Mouse (Mus musculus) heart, postnatal 0 days (tissue): ENCODE measurements around the gene Cfap20. TPM values are rescaled to one million over a fixed set of nuclear protein-coding genes. Genes with fewer than 3 reads are reported as not detected.

Experiments
- ATAC-seq: fragments of 200-750 bp; cut with Nextera tagmentation; 2 replicates; pipeline ENCODE4 v1.8.0; 2017; ENCODE audit warnings: low read depth, moderate number of reproducible peaks, moderate library complexity; ENCODE audit not compliant: insufficient read depth
- DNase-seq: peaks from one replicate; pipeline ENCODE4 v3.0.0-alpha.2; 2016; ENCODE audit warnings: low spot score
- H3K27ac ChIP-seq: fragments of 300-500 bp; sonication (generic); 2 replicates; pipeline ENCODE4 v1.5.1; 2014; ENCODE audit warnings: low read depth, mild to moderate bottlenecking
- H3K27me3 ChIP-seq: fragments of 300-500 bp; sonication (generic); 2 replicates; pipeline ENCODE4 v1.6.1; 2014; ENCODE audit warnings: low read length, mixed read lengths; ENCODE audit not compliant: control insufficient read depth, insufficient read depth
- H3K36me3 ChIP-seq: fragments of 300-500 bp; sonication (generic); replicated peaks from 2 replicates; pipeline ENCODE4 v1.6.1; 2014; ENCODE audit warnings: low read length, mixed read lengths; ENCODE audit not compliant: control insufficient read depth, insufficient read depth
- H3K4me1 ChIP-seq: fragments of 300-500 bp; sonication (generic); 2 replicates; pipeline ENCODE4 v1.6.1; 2014; ENCODE audit warnings: antibody characterized with exemption; ENCODE audit not compliant: control insufficient read depth, insufficient read depth
- H3K4me2 ChIP-seq: fragments of 300-500 bp; sonication (generic); 2 replicates; pipeline ENCODE4 v1.6.1; 2014; ENCODE audit warnings: low read depth, mild to moderate bottlenecking, low read length, moderate library complexity
- H3K4me3 ChIP-seq: fragments of 300-500 bp; sonication (generic); 2 replicates; pipeline ENCODE4 v1.5.1; 2014; ENCODE audit warnings: low read depth, low read length
- H3K9ac ChIP-seq: fragments of 300-500 bp; sonication (generic); replicated peaks from 2 replicates; pipeline ENCODE4 v1.6.1; 2014; ENCODE audit warnings: low read depth, low read length, mixed read lengths
- H3K9me3 ChIP-seq: fragments of 300-500 bp; sonication (generic); replicated peaks from 2 replicates; pipeline ENCODE4 v1.6.1; 2016; ENCODE audit warnings: low read length; ENCODE audit not compliant: control insufficient read depth
- CTCF ChIP-seq: IDR thresholded peaks from 2 replicates; pipeline ENCODE4 v1.5.1; 2016; ENCODE audit warnings: antibody characterized with exemption, control low read depth, low read depth
- EP300 ChIP-seq: IDR thresholded peaks from 2 replicates; pipeline ENCODE4 v1.6.1; 2016; ENCODE audit warnings: antibody characterized with exemption, low read depth
- WGBS: fragments of 180-500 bp; shearing (Covaris S2); extraction: QIAGEN DNeasy Blood & Tissue Kit; methylation state at CpG from one replicate; pipeline ENCODE4 v1.1.7; 2014; 5-methylcytosine and 5-hydroxymethylcytosine counted together
- polyA plus RNA-seq: library from polyadenylated mRNA; unstranded; fragments of >200 nt; fragmentation: Nextera tagmentation; extraction: Ambion mirVana; gene quantifications from 2 replicates; pipeline ENCODE4 v1.2.1, GENCODE M21; 2015
- total RNA-seq: library from RNA; depleted of rRNA; stranded (reverse); fragments of >200 nt; gene quantifications from 2 replicates; pipeline ENCODE4 v1.2.3, GENCODE M21; 2014; ENCODE audit warnings: low replicate concordance

Gene Cfap20
- total and polyA plus RNA-seq, 2 experiments from 2014 or later, result 93.8 to 112 TPM

DNA sequence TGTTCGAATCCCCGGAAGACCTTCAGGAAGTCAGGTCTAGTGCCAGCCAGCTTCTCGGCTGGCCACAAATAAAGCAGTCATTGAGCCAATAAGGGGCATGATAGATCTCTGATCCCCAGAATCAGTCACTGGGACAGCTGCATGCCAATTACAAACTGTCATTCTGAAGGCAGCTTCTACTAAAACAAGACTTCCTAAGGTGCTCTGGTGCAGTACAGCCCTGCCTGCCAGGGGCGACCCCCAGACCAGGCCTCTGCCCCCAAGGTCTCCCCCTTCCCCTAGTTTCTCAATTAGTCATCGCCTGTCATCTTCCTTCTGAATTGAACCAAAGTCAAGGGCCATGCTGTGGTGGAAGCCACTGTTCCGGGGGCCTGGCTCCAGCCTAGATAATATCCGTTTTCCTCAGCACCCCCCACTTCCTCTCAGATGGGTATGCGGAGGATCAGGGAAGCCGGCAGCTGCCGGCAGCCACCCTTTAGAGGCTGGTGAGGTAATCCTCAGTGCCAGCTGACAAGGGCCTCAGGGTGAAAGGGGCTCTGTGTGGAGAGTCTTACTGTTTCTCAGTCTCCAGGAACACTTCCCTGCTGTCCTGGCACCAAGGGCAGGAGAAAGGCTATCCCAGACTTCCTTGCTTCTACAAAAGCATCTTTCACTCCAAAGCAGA lies 23.2 kb downstream of the Cfap20 start:
- no peak overlapping the region for H3K9ac ChIP-seq
- ATAC-seq, result peak; percentile 49; the same call in 1 of the 2 replicates
- no peaks in the 10 kb centered on the region for H3K36me3 ChIP-seq
- no peaks in the 10 kb centered on the region for H3K9me3 ChIP-seq
- no peak for DNase-seq
- peaks cover 7% of the 10 kb centered on the region; the same call in 1 of the 2 replicates for H3K4me1 ChIP-seq
- WGBS, result 42% methylated on average over 10 of the region's 10 CpGs
- H3K4me2 ChIP-seq, result no peak overlapping the region
- H3K27ac ChIP-seq, result no peak overlapping the region
- no peak overlapping the region for H3K4me3 ChIP-seq
- H3K27me3 ChIP-seq, result no peaks in the 10 kb centered on the region
- no peak for TF ChIP-seq CTCF
- no peak for TF ChIP-seq EP300

DNA sequence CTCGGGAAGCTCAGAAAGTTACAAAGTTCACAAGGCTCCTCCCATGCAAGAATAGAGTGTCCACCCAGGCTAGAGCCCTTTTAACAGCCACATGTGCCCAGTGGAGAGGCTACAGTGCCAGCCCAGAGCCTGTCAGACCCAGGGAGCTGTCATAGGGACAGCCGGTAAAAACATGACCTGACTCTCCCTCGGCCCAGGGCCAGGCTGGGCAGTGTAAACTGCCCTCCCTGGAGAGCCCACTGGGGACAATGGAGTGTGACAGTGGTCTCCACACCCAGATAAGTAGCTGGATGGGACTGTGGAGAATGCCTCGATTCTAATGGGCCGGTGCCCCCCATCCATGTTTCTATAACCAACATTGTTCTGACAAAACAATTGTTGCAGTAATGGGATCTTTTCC lies 25.2 kb downstream of the Cfap20 start:
- no peak for TF ChIP-seq CTCF
- TF ChIP-seq EP300, result no peak
- H3K4me2 ChIP-seq, result no peak overlapping the region
- H3K36me3 ChIP-seq, result no peaks in the 10 kb centered on the region
- H3K27me3 ChIP-seq, result no peaks in the 10 kb centered on the region
- no peak overlapping the region for H3K9ac ChIP-seq
- H3K4me3 ChIP-seq, result no peak overlapping the region
- no peaks in the 10 kb centered on the region for H3K9me3 ChIP-seq
- ATAC-seq (peak; percentile 55), DNase-seq (no peak)
- 52% methylated on average over 5 of the region's 5 CpGs for WGBS
- no peak overlapping the region for H3K27ac ChIP-seq
- H3K4me1 ChIP-seq, result peaks cover 7% of the 10 kb centered on the region; the same call in 1 of the 2 replicates

- Histone ChIP-seq H3K36me3 (no peaks in the 10 kb centered on the region), H3K9me3 (0 out of 2 replicates have a peak, but pooled peaks cover 4% of the 10 kb centered on the region), H3K9ac (no peak overlapping the region), H3K4me3 (no peak overlapping the region), H3K4me1 (peaks cover 15% of the 10 kb centered on the region), H3K27me3 (no peaks in the 10 kb centered on the region), H3K4me2 (no peak overlapping the region), H3K27ac (no peak overlapping the region)
- DNase-seq, result no peak
- 79% methylated on average over 7 of the region's 7 CpGs for WGBS
- ATAC-seq, result no peak
- TF ChIP-seq CTCF, result no peak
Measured at GRCm38 (mm10) chr8:95401091-95401490, 33.6 kb downstream of the Cfap20 start.

GRCm38 (mm10) chr8:95399131-95399530 lies 35.5 kb downstream of the Cfap20 start:
- DNase-seq (no peak), ATAC-seq (no peak)
- Histone ChIP-seq H3K4me3 (no peak overlapping the region), H3K36me3 (no peaks in the 10 kb centered on the region), H3K9ac (no peak overlapping the region), H3K4me2 (no peak overlapping the region), H3K27ac (no peak overlapping the region), H3K27me3 (no peaks in the 10 kb centered on the region), H3K4me1 (peaks cover 28% of the 10 kb centered on the region), H3K9me3 (0 out of 2 replicates have a peak, but pooled peaks cover 4% of the 10 kb centered on the region)
- no peak for TF ChIP-seq CTCF
- TF ChIP-seq EP300, result no peak
- WGBS, result 89% methylated on average over 9 of the region's 9 CpGs

DNA sequence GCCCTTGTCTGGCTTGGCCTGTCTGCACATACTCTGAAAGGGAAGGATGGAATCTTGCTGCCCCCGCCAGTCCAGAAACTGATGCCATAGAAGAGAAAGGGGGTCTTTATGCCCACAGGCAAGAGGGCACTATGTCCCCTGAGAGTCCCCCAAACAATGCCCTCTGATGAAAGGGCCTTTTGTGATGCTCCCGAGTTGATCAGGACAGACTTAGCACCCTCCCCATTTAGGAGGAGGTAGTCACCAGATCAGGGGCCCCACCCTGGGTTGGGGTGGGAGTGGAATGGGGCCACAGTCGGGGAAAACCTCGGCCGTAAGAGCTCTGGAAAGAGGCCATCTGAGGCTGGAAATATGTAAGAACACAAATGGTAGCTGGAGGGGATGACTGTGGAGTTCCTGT lies 37.5 kb downstream of the Cfap20 start:
- Histone ChIP-seq H3K4me1 (peaks cover 28% of the 10 kb centered on the region), H3K9ac (no peak overlapping the region), H3K27me3 (no peaks in the 10 kb centered on the region), H3K4me3 (no peak overlapping the region), H3K4me2 (no peak overlapping the region), H3K36me3 (no peaks in the 10 kb centered on the region), H3K27ac (peak overlapping the region; percentile 62), H3K9me3 (no peaks in the 10 kb centered on the region)
- WGBS, result 35% methylated on average over 5 of the region's 5 CpGs
- no peak for ATAC-seq
- TF ChIP-seq CTCF (no peak), EP300 (no peak)
- DNase-seq, result no peak

- WGBS, result 36% methylated on average over 11 of the region's 11 CpGs
- TF ChIP-seq CTCF (no peak), EP300 (no peak)
- peak overlapping the region; percentile 62 for H3K27ac ChIP-seq
- H3K9ac ChIP-seq, result no peak overlapping the region
- H3K9me3 ChIP-seq, result no peaks in the 10 kb centered on the region
- H3K4me3 ChIP-seq, result no peak overlapping the region
- no peak overlapping the region for H3K4me2 ChIP-seq
- ATAC-seq, result no peak
- no peak for DNase-seq
- H3K27me3 ChIP-seq, result no peaks in the 10 kb centered on the region
- H3K36me3 ChIP-seq, result no peaks in the 10 kb centered on the region
- peaks cover 28% of the 10 kb centered on the region for H3K4me1 ChIP-seq
Measured at GRCm38 (mm10) chr8:95396752-95397151, 37.9 kb downstream of the Cfap20 start.
